Mouse (Mus musculus): ENCODE measurements around the gene Ripk1.

The Ripk1 gene

DNA sequence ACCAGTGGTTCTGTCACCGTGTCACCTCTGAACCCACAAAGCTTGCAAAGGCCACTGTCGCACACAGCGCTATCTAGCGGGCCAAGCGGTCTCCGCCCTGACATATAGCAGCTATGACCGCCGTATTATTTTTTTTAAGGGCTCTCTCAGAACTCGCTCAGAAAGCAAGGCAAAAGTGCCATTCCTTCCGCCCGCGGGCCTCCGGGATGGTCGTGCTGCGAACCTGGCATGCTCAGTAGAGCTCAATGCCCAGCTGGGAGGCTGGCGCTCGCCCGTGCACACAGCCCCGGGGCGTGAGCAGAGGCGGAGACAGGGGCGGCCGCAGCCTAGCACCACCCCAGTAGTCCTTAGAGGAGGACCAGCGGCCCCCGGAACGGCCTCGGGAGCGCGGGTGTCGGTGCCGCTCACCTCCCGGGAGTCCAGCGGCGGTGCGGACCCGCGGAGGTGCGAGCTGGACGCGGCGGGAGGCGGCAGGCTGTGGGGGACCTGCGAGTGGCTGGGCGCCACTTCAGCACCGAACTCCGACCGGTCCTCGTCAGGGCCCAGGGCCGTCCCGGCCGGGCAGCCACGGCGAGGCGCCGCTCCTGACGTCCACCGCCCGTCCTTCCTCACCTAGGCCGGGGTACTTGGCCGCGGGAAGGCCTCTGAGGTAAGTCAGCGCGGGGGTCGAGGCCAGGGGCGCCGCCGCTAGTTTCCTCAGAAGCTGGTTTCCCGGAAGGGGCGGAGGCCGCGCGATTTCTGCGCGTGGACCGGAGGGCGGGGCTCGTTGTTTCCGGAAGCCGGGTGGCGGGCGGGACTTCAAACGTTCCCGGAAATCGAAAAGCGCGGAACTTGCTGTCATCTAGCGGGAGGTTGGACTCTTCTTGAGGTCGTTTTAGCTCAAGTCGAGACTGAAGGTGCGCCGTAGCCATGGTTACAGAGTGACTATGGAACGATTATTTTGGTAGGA, at the start of gene Ripk1, which contains the start of gene Serpinb6a:
TSS of gene Ripk1 (plus strand) at position 306 of the 949 bp plus-strand sequence.
TSS of gene Serpinb6a (minus strand) at position 737 of the 949 bp plus-strand sequence.
- DNase-seq (ENCODE audit: low spot score in 2 of 2): peak; percentile 84 to 91

GRCm38 (mm10) chr13:33952947-33953346, 49.2 kb upstream of the Ripk1 start:
- DNase-seq (ENCODE audit: low spot score in 2 of 2): no peak

DNA sequence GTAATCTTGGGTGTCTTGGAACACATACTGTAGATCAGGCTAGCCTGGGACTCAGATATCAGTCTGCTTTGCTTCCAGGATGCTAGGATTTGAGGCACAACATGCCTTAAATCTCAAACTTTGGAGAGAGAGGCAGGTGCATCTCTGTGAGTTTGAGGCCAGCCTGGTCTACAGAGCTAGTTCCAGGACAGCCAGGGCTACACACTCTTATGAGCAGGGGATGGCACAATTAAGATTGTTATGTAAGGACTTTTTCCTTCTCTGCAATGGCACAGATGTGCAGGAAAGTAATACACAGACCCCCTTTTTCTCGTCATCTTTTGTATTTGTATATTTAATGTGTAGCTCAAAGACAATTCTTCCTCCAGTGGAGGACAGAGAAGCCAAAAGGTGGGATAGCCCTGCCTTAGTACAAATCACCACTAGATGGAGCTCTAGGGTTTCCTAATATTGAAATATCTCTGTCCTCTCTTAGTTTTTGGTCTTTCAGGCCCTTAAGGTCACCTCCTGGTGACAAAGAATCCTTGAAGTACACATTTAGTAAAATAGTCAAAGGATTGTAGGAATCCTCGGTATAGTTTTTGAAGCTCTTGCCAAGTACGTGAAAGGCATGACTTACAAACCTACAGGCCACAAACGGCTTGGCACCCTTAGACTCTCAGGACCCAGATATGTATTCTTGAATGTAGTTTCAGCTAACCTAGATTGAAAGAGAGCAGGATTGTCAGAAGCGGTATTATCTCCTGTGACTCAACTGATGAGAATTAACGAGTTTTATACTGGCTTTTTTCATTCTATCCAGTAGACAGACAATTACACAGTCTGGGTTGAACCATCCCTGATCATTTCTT, 45.4 kb upstream of the Ripk1 start:
- DNase-seq (ENCODE audit: low spot score in 2 of 2): no peak

GRCm38 (mm10) chr13:33959771-33960170, 42.4 kb upstream of the Ripk1 start:
- DNase-seq (ENCODE audit: low spot score in 2 of 2): no peak

DNA sequence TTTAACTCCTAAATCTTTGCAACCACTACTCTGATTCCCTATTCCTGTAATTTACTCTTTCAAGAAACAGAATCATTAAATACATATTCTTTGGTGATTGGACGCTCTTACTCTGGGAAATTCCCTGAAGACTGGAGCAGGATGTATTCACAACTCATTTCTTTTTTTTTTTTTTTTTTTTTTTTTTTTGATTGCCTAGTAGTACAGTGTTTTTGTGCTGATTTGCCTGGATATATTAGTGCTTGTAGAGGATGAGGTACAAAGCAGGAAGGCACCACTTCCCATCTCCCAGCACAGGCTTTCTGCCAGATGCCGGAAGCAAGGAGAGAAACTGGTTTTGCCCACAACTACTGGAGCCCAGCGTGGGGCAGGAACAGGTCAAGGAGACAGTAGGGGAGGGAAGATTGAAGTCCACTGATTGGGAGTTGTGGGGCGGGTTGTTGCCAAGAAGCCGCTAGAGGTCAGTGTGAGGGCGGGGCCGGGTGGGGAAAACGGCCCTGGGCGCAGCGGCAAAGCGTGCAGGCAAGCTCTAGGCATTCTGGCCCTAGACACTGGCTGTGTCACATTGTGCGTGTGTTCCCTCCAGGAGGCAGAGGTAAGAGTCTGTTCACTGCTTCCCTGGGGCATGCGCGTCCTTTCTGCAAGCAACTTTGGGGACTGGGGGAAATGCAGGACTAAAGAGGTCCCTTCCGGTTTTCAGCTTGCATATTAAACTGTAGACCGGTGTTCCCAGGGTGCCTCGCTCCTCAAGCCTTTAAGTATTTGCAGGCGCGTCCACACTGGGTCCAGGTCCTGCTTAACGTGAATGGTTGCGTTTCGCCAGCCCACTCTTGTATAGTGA, 37.7 kb upstream of the Ripk1 start, which contains the start of gene Nqo2:
TSS of gene Nqo2 (plus strand) at position 482 of the 841 bp plus-strand sequence.
- DNase-seq (ENCODE audit: low spot score in 2 of 2): peak; percentile 63 to 66

- no peak for DNase-seq (ENCODE audit: low spot score in 2 of 2)
Measured at GRCm38 (mm10) chr13:33965056-33966024, 36.8 kb upstream of the Ripk1 start.

DNA sequence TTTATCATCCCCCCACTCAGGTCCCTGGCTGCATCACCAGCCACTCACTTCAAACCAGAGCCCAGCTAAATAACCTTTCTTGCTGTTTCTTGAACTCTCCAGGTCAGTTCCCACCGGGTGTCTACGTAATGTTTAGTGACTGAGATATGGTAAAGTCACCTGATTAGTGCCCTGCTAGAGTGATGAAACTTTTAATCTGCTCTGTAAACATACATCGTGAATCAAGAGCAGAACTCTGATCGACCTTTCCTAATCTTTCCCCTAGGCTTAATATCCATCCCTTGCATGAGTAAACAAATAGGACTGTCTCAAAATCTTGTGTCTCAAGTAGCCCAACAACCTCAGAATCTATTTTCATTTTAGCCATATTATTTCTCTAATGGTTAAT, 36.1 kb upstream of the Ripk1 start:
- DNase-seq (ENCODE audit: low spot score in 2 of 2): no peak

- no peak for DNase-seq (ENCODE audit: low spot score in 2 of 2)
Measured at GRCm38 (mm10) chr13:33966574-33966973, 35.6 kb upstream of the Ripk1 start.

- no peak for DNase-seq (ENCODE audit: low spot score in 2 of 2)
Measured at GRCm38 (mm10) chr13:33989625-33990024, 12.5 kb upstream of the Ripk1 start.

DNA sequence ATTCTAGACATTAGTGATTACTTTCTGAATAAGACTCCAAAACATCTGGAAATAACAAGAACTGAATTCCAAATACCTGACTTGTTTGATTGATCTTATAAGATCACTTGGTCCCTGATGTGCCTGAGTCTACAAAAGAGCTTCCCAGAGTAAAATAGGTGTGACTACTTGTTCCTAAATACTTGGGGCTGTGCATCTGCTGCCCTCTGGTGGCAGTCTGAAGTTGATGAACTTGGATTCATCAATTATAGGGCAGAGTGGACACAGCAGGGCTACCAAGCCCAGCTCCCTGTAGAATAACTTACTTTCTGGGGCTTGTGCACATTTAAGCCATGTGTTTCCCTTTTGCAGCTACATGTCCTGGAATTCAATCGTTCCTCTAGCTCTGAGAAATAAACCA, 7.0 kb upstream of the Ripk1 start:
- DNase-seq (ENCODE audit: low spot score in 2 of 2): peak; percentile 39 to 72

GRCm38 (mm10) chr13:34003058-34003457, 895 bp downstream of the Ripk1 start:
- no peak for DNase-seq (ENCODE audit: low spot score in 2 of 2)

DNA sequence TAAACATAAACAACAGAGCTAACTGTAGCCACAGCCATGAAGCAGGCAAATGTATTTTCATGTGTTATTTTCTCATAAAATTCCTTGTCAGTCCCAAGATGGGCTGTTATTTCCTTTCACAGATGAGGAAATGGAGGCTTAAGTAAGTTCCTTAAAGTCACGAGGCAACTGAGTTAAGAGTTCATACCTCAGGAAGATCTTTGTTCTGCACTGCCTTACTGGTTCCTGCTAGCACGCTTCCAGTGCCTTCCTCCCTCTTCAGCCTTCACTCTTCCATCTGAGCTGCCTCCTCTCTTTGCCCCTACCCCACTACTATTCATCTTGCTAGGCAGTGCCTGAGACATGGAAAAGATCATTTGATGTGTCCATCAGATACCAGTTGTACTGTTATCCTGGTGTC, 5.1 kb downstream of the Ripk1 start:
- no peak for DNase-seq (ENCODE audit: low spot score in 2 of 2)

GRCm38 (mm10) chr13:34016927-34017569, 14.9 kb downstream of the Ripk1 start:
- DNase-seq (ENCODE audit: low spot score in 2 of 2): no peak

- DNase-seq (ENCODE audit: low spot score in 2 of 2): no peak
Measured at GRCm38 (mm10) chr13:34018521-34018920, 16.4 kb downstream of the Ripk1 start.

GRCm38 (mm10) chr13:34021998-34022397, 19.8 kb downstream of the Ripk1 start:
- DNase-seq (ENCODE audit: low spot score in 2 of 2): no peak

- no peak for DNase-seq (ENCODE audit: low spot score in 2 of 2)
Measured at GRCm38 (mm10) chr13:34032041-34032440, 29.9 kb downstream of the Ripk1 start.

- no peak for DNase-seq (ENCODE audit: low spot score in 2 of 2)
Measured at GRCm38 (mm10) chr13:34035424-34035823, 33.3 kb downstream of the Ripk1 start.

- no peak for DNase-seq (ENCODE audit: low spot score in 2 of 2)
Measured at GRCm38 (mm10) chr13:34036726-34037125, 34.6 kb downstream of the Ripk1 start.

GRCm38 (mm10) chr13:34037172-34038055, 35.3 kb downstream of the Ripk1 start, which contains the start of gene Bphl:
Bphl (plus strand) TSS chr13:34037597.
- DNase-seq (ENCODE audit: low spot score in 2 of 2): peak; percentile 86 to 89
